Comparison of ENCODE assay signal across 17 mouse cellular contexts in the genomic region with DNA sequence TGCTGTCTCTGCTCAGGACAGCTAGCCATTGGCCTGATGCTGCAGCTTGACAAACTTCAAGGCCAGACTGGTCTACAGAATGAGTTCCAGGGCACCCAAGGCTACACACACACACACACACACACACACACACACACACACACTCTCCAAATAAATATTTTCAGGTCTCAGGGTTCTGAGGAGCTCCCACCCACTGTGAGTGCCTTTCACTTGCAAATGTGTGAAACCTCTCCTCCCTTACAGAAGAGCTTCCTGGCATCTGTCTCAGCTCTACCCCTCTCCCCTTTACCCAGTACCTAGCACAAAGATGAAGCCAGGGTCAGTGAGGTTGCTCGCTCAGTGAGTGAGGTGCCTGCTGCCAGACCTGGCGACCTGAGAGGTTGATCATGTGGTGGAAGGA.
"Had no signal": no experiment of that assay in that cellular context is flagged by ENCODE, and none has a peak within 500 bp of the region (broad histone marks: within the 10 kb centered on the region; RNA-seq: fewer than 3 reads in every experiment).

No protein-coding gene starts in this region.

- H3K4me1 ChIP-seq: lung, embryonic 15.5 days; megakaryocyte, embryonic 14.5 days; midbrain, embryonic 13.5 days; midbrain, embryonic 15.5 days; neural tube, embryonic 12.5 days; stomach, embryonic 15.5 days had no signal

- DNase-seq: lung, adult 2 months; lung, postnatal 14 days; lung, postnatal 36 days; right cerebral cortex, postnatal 14 days; thymus, adult 2 months; thymus, postnatal 25 days; thymus, postnatal 4 days had no signal

- H3K36me3 ChIP-seq: lung, embryonic 15.5 days; midbrain, embryonic 13.5 days; midbrain, embryonic 15.5 days; neural tube, embryonic 12.5 days; stomach, embryonic 15.5 days had no signal

- H3K27me3 ChIP-seq: lung, embryonic 15.5 days; megakaryocyte, embryonic 14.5 days; midbrain, embryonic 13.5 days; midbrain, embryonic 15.5 days; neural tube, embryonic 12.5 days; stomach, embryonic 15.5 days had no signal

- H3K27ac ChIP-seq: lung, embryonic 15.5 days; macrophage; midbrain, embryonic 13.5 days; midbrain, embryonic 15.5 days; neural tube, embryonic 12.5 days; stomach, embryonic 15.5 days; stomach, postnatal 0 days had no signal

- H3K4me2 ChIP-seq: lung, embryonic 15.5 days; midbrain, embryonic 11.5 days; midbrain, embryonic 13.5 days; midbrain, embryonic 15.5 days; neural tube, embryonic 12.5 days; stomach, embryonic 15.5 days had no signal

- ATAC-seq: lung, postnatal 0 days; midbrain, embryonic 13.5 days; midbrain, embryonic 15.5 days had no signal

- H3K4me3 ChIP-seq: lung, embryonic 15.5 days; megakaryocyte, embryonic 14.5 days; midbrain, embryonic 13.5 days; midbrain, embryonic 15.5 days; neural tube, embryonic 12.5 days; stomach, embryonic 15.5 days had no signal

- H3K9ac ChIP-seq: lung, embryonic 15.5 days; midbrain, embryonic 13.5 days; midbrain, embryonic 15.5 days; neural tube, embryonic 12.5 days; stomach, embryonic 15.5 days had no signal

- H3K9me3 ChIP-seq: lung, embryonic 15.5 days; midbrain, embryonic 13.5 days; midbrain, embryonic 15.5 days; neural tube, embryonic 12.5 days; stomach, embryonic 15.5 days had no signal
